Mouse (Mus musculus) intestine, embryonic 15.5 days (tissue): ENCODE measurements around the gene Mef2c. TPM values are rescaled to one million over a fixed set of nuclear protein-coding genes. Genes with fewer than 3 reads are reported as not detected.

ENCODE experiments used
- ATAC-seq: fragments of 200-750 bp; cut with Nextera tagmentation; 2 replicates; pipeline ENCODE4 v1.8.0; 2017; ENCODE audit warnings: moderate TSS enrichment, moderate library complexity
- H3K27ac ChIP-seq: fragments of 300-500 bp; sonication (generic); 2 replicates; pipeline ENCODE4 v1.5.1; 2015; ENCODE audit warnings: mild to moderate bottlenecking, inconsistent platforms
- H3K27me3 ChIP-seq: fragments of 300-500 bp; sonication (generic); replicated peaks from 2 replicates; pipeline ENCODE4 v1.6.1; 2015; ENCODE audit warnings: inconsistent platforms
- H3K36me3 ChIP-seq: fragments of 300-500 bp; sonication (generic); 2 replicates; pipeline ENCODE4 v1.6.1; 2015; ENCODE audit warnings: inconsistent platforms
- H3K4me1 ChIP-seq: fragments of 300-500 bp; sonication (generic); replicated peaks from 2 replicates; pipeline ENCODE4 v1.6.1; 2015; ENCODE audit warnings: inconsistent platforms
- H3K4me2 ChIP-seq: fragments of 300-500 bp; sonication (generic); replicated peaks from 2 replicates; pipeline ENCODE4 v1.6.1; 2015; ENCODE audit warnings: mild to moderate bottlenecking, inconsistent platforms
- H3K4me3 ChIP-seq: fragments of 300-500 bp; sonication (generic); replicated peaks from 2 replicates; pipeline ENCODE4 v1.5.1; 2015; ENCODE audit warnings: inconsistent platforms
- H3K9ac ChIP-seq: fragments of 300-500 bp; sonication (generic); 2 replicates; pipeline ENCODE4 v1.6.1; 2015; ENCODE audit warnings: inconsistent platforms
- H3K9me3 ChIP-seq: fragments of 300-500 bp; sonication (generic); 2 replicates; pipeline ENCODE4 v1.6.1; 2016; ENCODE audit warnings: inconsistent platforms
- whole genome bisulfite sequencing: fragments of 180-500 bp; shearing (Covaris S2); methylation state at CpG from one replicate; pipeline ENCODE4 v1.1.7; 2015; 5-methylcytosine and 5-hydroxymethylcytosine counted together
- polyA plus RNA-seq: library from polyadenylated mRNA; unstranded; fragments of >200 nt; fragmentation: Nextera tagmentation; extraction: Ambion mirVana; gene quantifications from 2 replicates; pipeline ENCODE4 v1.2.1, GENCODE M21; 2015

The Mef2c gene
- polyA plus RNA-seq, 1 experiment from 2014 or later = 39.1 TPM

- no peaks in the 10 kb centered on the region for H3K27me3 ChIP-seq
- H3K4me2 ChIP-seq = no peak overlapping the region
- no peaks in the 10 kb centered on the region for H3K9me3 ChIP-seq
- H3K9ac ChIP-seq = no peak overlapping the region
- 74% methylated on average over 3 of the region's 3 CpGs for WGBS
- no peak overlapping the region for H3K4me3 ChIP-seq
- no peak for ATAC-seq
- H3K27ac ChIP-seq = no peak overlapping the region
- no peaks in the 10 kb centered on the region for H3K36me3 ChIP-seq
- no peaks in the 10 kb centered on the region for H3K4me1 ChIP-seq
These were observed 134.9 kb downstream of the Mef2c start for GRCm38 (mm10) chr13:83638735-83639134.

DNA sequence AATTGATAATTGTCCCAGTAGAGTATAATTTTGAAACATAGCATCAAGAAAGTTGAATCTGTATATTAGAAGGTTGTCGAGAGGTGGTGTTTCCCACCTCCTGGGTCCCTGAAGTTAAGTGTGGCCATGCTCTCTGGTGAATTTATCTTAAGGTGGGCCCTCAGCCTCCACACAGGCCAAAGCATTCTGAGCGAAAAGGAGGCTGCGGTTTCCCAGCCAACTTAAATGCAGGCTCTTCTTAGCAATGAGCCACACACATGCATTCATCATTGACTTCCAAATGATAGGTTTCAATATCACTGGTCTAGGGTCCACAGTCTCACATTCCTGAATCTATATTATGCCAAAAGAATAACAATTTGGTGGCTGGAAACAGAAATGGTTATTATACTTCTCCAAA is 145.2 kb downstream of the Mef2c start:
- H3K4me3 ChIP-seq = no peak overlapping the region
- no peaks in the 10 kb centered on the region for H3K27me3 ChIP-seq
- no peaks in the 10 kb centered on the region for H3K4me1 ChIP-seq
- no peaks in the 10 kb centered on the region for H3K36me3 ChIP-seq
- no peak overlapping the region for H3K9ac ChIP-seq
- WGBS = 81% methylated on average over 3 of the region's 3 CpGs
- H3K9me3 ChIP-seq = no peaks in the 10 kb centered on the region
- H3K27ac ChIP-seq = no peak overlapping the region
- no peak for ATAC-seq
- H3K4me2 ChIP-seq = no peak overlapping the region

DNA sequence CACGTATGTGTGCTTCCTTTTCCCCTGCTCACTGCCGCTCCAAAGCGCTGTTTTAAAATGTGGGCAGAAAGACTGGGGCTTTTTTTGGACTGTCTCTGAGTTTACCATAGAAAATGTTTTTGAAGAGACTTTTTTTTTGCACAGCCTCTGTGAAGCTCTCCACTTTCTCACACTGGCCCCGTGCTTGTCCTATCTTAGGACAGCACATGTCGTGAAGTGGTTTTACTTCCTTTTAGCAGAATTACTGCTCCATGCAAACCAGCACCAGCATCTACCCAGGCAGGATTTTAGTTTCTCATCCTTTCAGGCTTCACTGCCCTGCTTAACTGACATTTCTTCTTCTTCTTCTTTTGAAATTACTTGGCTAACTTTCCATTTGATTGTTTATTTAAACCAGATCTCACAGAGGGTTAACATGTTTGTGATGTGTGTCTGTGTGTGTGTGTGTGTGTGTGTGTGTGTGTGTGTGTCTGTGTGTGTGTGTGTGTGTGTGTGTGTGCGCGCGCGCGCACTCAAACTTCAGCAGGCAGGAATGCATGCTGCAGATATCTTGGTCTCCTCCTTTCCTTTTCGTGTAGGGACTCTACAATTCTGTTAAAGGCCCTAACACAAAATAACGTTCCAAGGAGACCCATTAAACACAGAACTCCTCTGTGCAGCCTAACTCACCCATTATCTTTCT is 146.1 kb downstream of the Mef2c start:
- Histone ChIP-seq H3K36me3 (no peaks in the 10 kb centered on the region), H3K9ac (no peak overlapping the region), H3K4me1 (no peaks in the 10 kb centered on the region), H3K4me3 (no peak overlapping the region), H3K4me2 (no peak overlapping the region), H3K9me3 (no peaks in the 10 kb centered on the region), H3K27ac (no peak overlapping the region), H3K27me3 (no peaks in the 10 kb centered on the region)
- no peak for ATAC-seq
- 79% methylated on average over 12 of the region's 12 CpGs for WGBS

- 92% methylated on average over 3 of the region's 3 CpGs for WGBS
- H3K4me1 ChIP-seq = no peaks in the 10 kb centered on the region
- no peak for ATAC-seq
These were observed 147.0 kb downstream of the Mef2c start for GRCm38 (mm10) chr13:83650807-83651206.

GRCm38 (mm10) chr13:83651941-83652548 is 148.2 kb downstream of the Mef2c start:
- H3K4me1 ChIP-seq = no peaks in the 10 kb centered on the region
- WGBS = 85% methylated on average over 7 of the region's 7 CpGs
- H3K27me3 ChIP-seq = no peaks in the 10 kb centered on the region
- H3K9ac ChIP-seq = no peak overlapping the region
- no peak overlapping the region for H3K27ac ChIP-seq
- no peaks in the 10 kb centered on the region for H3K36me3 ChIP-seq
- no peaks in the 10 kb centered on the region for H3K9me3 ChIP-seq
- H3K4me2 ChIP-seq = no peak overlapping the region
- ATAC-seq = no peak
- H3K4me3 ChIP-seq = no peak overlapping the region

More at GRCm38 (mm10) chr13:83650807-83651206, 147.0 kb downstream of the Mef2c start:
- Histone ChIP-seq H3K9me3 (no peaks in the 10 kb centered on the region), H3K4me2 (no peak overlapping the region), H3K27me3 (no peaks in the 10 kb centered on the region), H3K9ac (no peak overlapping the region), H3K27ac (no peak overlapping the region), H3K36me3 (no peaks in the 10 kb centered on the region), H3K4me3 (no peak overlapping the region)

GRCm38 (mm10) chr13:83652560-83652959 is 148.7 kb downstream of the Mef2c start:
- Histone ChIP-seq H3K4me1 (no peaks in the 10 kb centered on the region), H3K4me2 (no peak overlapping the region), H3K9me3 (no peaks in the 10 kb centered on the region), H3K27ac (no peak overlapping the region), H3K27me3 (no peaks in the 10 kb centered on the region), H3K4me3 (no peak overlapping the region), H3K9ac (no peak overlapping the region), H3K36me3 (no peaks in the 10 kb centered on the region)
- 88% methylated on average over 8 of the region's 8 CpGs for WGBS
- no peak for ATAC-seq

DNA sequence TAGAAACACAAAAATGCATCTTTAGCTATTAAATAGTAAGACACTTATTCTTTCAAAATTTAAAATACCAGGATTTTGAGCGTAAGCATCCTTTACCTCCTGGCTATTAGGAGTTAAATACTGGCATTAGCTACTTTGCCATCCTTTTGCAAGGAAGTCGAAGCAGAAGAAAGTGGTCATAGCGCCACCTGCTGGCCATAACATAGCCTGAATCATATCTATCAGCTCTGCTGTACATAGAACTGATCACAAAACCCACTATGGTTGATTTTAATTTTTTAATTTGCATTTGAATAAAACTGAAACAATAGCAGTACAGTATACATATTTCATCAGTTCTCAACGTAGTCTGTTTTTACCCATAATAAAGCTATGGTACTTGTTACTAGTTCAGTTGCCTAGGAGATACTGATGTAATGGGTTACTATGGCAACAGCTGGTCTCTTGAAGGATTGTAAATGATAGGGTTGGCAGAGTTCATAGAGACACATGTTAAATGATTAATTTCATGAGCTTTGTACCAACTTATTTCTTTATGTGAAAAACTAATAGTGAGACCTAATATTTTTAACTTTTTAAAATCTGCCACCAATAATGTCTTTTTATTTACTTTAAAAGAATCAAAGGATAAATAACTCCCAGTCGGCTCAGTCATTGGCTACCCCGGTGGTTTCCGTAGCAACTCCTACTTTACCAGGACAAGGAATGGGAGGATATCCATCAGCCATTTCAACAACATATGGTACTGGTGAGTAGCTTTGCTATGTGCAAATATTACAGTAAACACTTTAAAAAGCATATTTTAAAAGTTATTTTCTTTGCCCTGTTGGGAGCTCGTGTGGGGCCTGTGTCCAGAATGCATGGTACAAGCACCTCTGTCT is 151.3 kb downstream of the Mef2c start:
- Histone ChIP-seq H3K9ac (no peak overlapping the region), H3K36me3 (no peaks in the 10 kb centered on the region), H3K4me3 (no peak overlapping the region), H3K27ac (no peak overlapping the region), H3K9me3 (no peaks in the 10 kb centered on the region), H3K27me3 (no peaks in the 10 kb centered on the region), H3K4me1 (no peaks in the 10 kb centered on the region), H3K4me2 (no peak overlapping the region)
- ATAC-seq = peak; percentile 67
- 33% methylated on average over 8 of the region's 8 CpGs for WGBS

- 82% methylated on average over 7 of the region's 7 CpGs for WGBS
- no peaks in the 10 kb centered on the region for H3K36me3 ChIP-seq
- no peak for ATAC-seq
These were observed 152.3 kb downstream of the Mef2c start for GRCm38 (mm10) chr13:83656094-83656493.

DNA sequence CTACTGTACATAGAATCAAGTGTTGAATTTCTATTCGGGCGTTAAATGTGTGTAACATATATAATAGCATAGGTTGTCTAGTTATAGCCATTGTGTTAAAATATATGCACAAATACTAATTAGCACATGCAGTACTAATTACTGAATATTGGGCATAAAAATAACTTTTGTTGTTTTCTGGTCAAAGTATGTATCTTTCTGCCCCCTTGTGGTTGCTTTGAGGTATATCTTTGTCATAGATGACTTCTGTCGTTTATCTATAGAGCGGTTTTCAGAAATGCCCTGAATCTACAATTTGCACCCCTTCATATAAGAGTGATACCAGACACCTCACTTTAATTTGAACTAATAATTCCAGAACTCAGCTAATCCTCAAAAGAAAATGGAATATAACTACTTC is 152.9 kb downstream of the Mef2c start:
- Histone ChIP-seq H3K27me3 (no peaks in the 10 kb centered on the region), H3K9ac (no peak overlapping the region), H3K36me3 (no peaks in the 10 kb centered on the region), H3K4me3 (no peak overlapping the region), H3K9me3 (no peaks in the 10 kb centered on the region), H3K4me2 (no peak overlapping the region), H3K27ac (no peak overlapping the region), H3K4me1 (no peaks in the 10 kb centered on the region)
- WGBS = 65% methylated on average over 4 of the region's 4 CpGs
- no peak for ATAC-seq

More at GRCm38 (mm10) chr13:83656094-83656493, 152.3 kb downstream of the Mef2c start:
- Histone ChIP-seq H3K27ac (no peak overlapping the region), H3K9ac (no peak overlapping the region), H3K4me1 (no peaks in the 10 kb centered on the region), H3K4me3 (no peak overlapping the region), H3K4me2 (no peak overlapping the region), H3K9me3 (no peaks in the 10 kb centered on the region), H3K27me3 (no peaks in the 10 kb centered on the region)

GRCm38 (mm10) chr13:83660722-83661121 is 156.9 kb downstream of the Mef2c start:
- H3K4me1 ChIP-seq = no peaks in the 10 kb centered on the region
- 64% methylated on average over 8 of the region's 8 CpGs for WGBS
- no peak overlapping the region for H3K9ac ChIP-seq
- no peak overlapping the region for H3K4me3 ChIP-seq
- H3K36me3 ChIP-seq = no peaks in the 10 kb centered on the region
- H3K9me3 ChIP-seq = no peaks in the 10 kb centered on the region
- ATAC-seq = no peak
- H3K27me3 ChIP-seq = no peaks in the 10 kb centered on the region
- no peak overlapping the region for H3K4me2 ChIP-seq
- H3K27ac ChIP-seq = no peak overlapping the region

DNA sequence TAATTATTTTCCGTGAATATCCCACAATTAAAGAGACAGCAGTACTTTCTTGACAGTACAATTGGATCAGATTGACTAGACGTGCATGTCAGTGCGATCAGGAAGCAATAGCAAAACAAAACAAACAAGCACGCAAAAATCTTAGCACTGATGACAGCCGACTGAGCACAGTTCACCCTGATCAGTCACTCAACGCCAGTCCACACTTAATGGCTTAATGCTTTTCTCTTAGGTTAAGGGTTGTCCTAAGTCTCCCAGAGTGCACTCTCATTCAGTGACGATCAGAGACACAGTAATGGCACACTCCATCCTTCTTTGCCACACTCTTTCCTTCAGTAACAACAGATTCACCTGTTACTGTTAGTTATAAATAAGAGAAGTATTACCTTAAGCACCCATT is 157.3 kb downstream of the Mef2c start:
- Histone ChIP-seq H3K4me2 (no peak overlapping the region), H3K4me1 (no peaks in the 10 kb centered on the region), H3K4me3 (no peak overlapping the region), H3K27ac (no peak overlapping the region), H3K27me3 (no peaks in the 10 kb centered on the region), H3K36me3 (no peaks in the 10 kb centered on the region), H3K9me3 (no peaks in the 10 kb centered on the region), H3K9ac (no peak overlapping the region)
- no peak for ATAC-seq
- 78% methylated on average over 7 of the region's 7 CpGs for WGBS

- no peak overlapping the region for H3K9ac ChIP-seq
- no peak for ATAC-seq
- H3K4me1 ChIP-seq = no peaks in the 10 kb centered on the region
- H3K4me3 ChIP-seq = no peak overlapping the region
- H3K9me3 ChIP-seq = no peaks in the 10 kb centered on the region
- H3K36me3 ChIP-seq = no peaks in the 10 kb centered on the region
- 62% methylated on average over 14 of the region's 14 CpGs for WGBS
- H3K4me2 ChIP-seq = no peak overlapping the region
- no peak overlapping the region for H3K27ac ChIP-seq
- H3K27me3 ChIP-seq = no peaks in the 10 kb centered on the region
These were observed 158.3 kb downstream of the Mef2c start for GRCm38 (mm10) chr13:83662089-83662551.
